In genomic region chr9:32715806-32716466, GRCm38 (mm10) we compare ENCODE assay signal across 7 mouse cellular contexts.
DNase-seq lines count a peak whose midpoint lies in the region; ATAC-seq lines count a peak whose summit lies in the region.

No protein-coding gene starts in this region.

- peaks cover 2% of the 10 kb centered on the region; the same call in 1 of the 2 replicates for H3K9me3 ChIP-seq in hindbrain, embryonic 10.5 days
- no peaks in the 10 kb centered on the region for H3K9me3 ChIP-seq in stomach, embryonic 14.5 days (ENCODE audit: control insufficient read depth, low read depth, low read length)

- no peaks in the 10 kb centered on the region for H3K36me3 ChIP-seq in hindbrain, embryonic 10.5 days
- H3K36me3 ChIP-seq in stomach, embryonic 14.5 days (ENCODE audit: control insufficient read depth, insufficient read depth, low read length) = no peaks in the 10 kb centered on the region

- no peak overlapping the region for H3K4me2 ChIP-seq in stomach, embryonic 14.5 days (replicated peaks; ENCODE audit: low read depth, low read length)

- WGBS in hindbrain, embryonic 10.5 days = 21% methylated on average over 9 of the region's 9 CpGs
- 67% methylated on average over 9 of the region's 9 CpGs for WGBS in stomach, embryonic 14.5 days

- H3K4me3 ChIP-seq in hindbrain, embryonic 10.5 days = no peak overlapping the region
- H3K4me3 ChIP-seq in stomach, embryonic 14.5 days (ENCODE audit: low read depth, low read length) = no peak overlapping the region

- H3K27ac ChIP-seq in hindbrain, embryonic 10.5 days = peak overlapping the region; percentile 69
- no peak overlapping the region; the same call in 1 of the 2 replicates for H3K27ac ChIP-seq in stomach, embryonic 14.5 days (ENCODE audit: low read length)

- H3K9ac ChIP-seq in stomach, embryonic 14.5 days (replicated peaks; ENCODE audit: low read depth, low read length) = no peak overlapping the region

- H3K4me1 ChIP-seq in hindbrain, embryonic 10.5 days (replicated peaks) = peaks cover 78% of the 10 kb centered on the region
- H3K4me1 ChIP-seq in stomach, embryonic 14.5 days (ENCODE audit: control insufficient read depth, insufficient read depth, low read length) = peaks cover 74% of the 10 kb centered on the region

- ATAC-seq in stomach, embryonic 14.5 days (ENCODE audit: insufficient number of reproducible peaks, insufficient read depth, low FRiP score, low read depth) = peak; percentile 42; the same call in 1 of the 2 replicates

- peak; percentile 92 for DNase-seq in Muller cell, postnatal 12 days (ENCODE audit: inconsistent ontology term)
- DNase-seq in R1 (ENCODE audit: low read depth, low spot score) = peak; percentile 47
- DNase-seq in fibroblast of lung, adult 2 months (ENCODE audit: low read depth) = peak; percentile 63
- peak; percentile 34 for DNase-seq in hindbrain, embryonic 10.5 days (ENCODE audit: low spot score)
- peak; percentile 64 to 83 for DNase-seq in lung, adult 18-20 months
- no peak for DNase-seq in spleen, postnatal 36 days (ENCODE audit: low spot score in 2 of 2)

- H3K27me3 ChIP-seq in hindbrain, embryonic 10.5 days (ENCODE audit: insufficient read depth, poor library complexity, severe bottlenecking) = peaks cover 67% of the 10 kb centered on the region
- H3K27me3 ChIP-seq in stomach, embryonic 14.5 days (ENCODE audit: control insufficient read depth, insufficient read depth, low read length) = no peaks in the 10 kb centered on the region

Comparison
In these comparisons a context has a peak if more than half of its experiments do, and no peak if none do; other contexts are left out.
1. DNase-seq: peak in Muller cell, postnatal 12 days (single experiment), R1 (single experiment), fibroblast of lung, adult 2 months (single experiment), hindbrain, embryonic 10.5 days (single experiment) and lung, adult 18-20 months (2 of 2); none in spleen, postnatal 36 days (0 of 2).